ENCODE assay signal across 8 mouse cellular contexts in genomic region chr5:116453401-116453851, GRCm38 (mm10). TPM values are rescaled to one million over a fixed set of nuclear protein-coding genes. Genes with fewer than 3 reads are reported as not detected.
A peak's percentile ranks its signal among the peaks of the same experiment; 100 is the strongest.
DNase-seq lines count a peak whose midpoint lies in the region; ATAC-seq and TF ChIP-seq lines count a peak whose summit lies in the region.

No protein-coding gene starts in this region.

- no peaks in the 10 kb centered on the region for H3K27me3 ChIP-seq in heart, adult 2 months (ENCODE audit: control insufficient read depth, insufficient read depth, low read length)
- no peaks in the 10 kb centered on the region for H3K27me3 ChIP-seq in kidney, adult 2 months (replicated peaks; ENCODE audit: control insufficient read depth, insufficient read depth, low read length)
- H3K27me3 ChIP-seq in liver, embryonic 16.5 days (ENCODE audit: control insufficient read depth, insufficient read depth, low read depth, low read length), result peaks cover 4% of the 10 kb centered on the region; the same call in 1 of the 2 replicates
- H3K27me3 ChIP-seq in neural tube, embryonic 15.5 days (replicated peaks), result no peaks in the 10 kb centered on the region

- no peaks in the 10 kb centered on the region for H3K9me3 ChIP-seq in liver, embryonic 16.5 days (replicated peaks; ENCODE audit: control insufficient read depth, low read length)
- H3K9me3 ChIP-seq in neural tube, embryonic 15.5 days (replicated peaks), result no peaks in the 10 kb centered on the region

- H3K79me2 ChIP-seq in heart, adult 2 months (replicated peaks; ENCODE audit: control insufficient read depth, insufficient read depth, low read length), result no peaks in the 10 kb centered on the region

- H3K27ac ChIP-seq in left cerebral cortex, adult 2 months, result peak overlapping the region; percentile 33
- peak overlapping the region; percentile 72 for H3K27ac ChIP-seq in heart, adult 2 months
- no peak overlapping the region for H3K27ac ChIP-seq in kidney, adult 2 months (ENCODE audit: insufficient read depth, low read depth, low read length)
- H3K27ac ChIP-seq in liver, embryonic 16.5 days (ENCODE audit: low read length), result no peak overlapping the region
- H3K27ac ChIP-seq in neural tube, embryonic 15.5 days (replicated peaks), result no peak overlapping the region

- no peaks in the 10 kb centered on the region for H3K36me3 ChIP-seq in heart, adult 2 months (ENCODE audit: control insufficient read depth, insufficient read depth, low read length)
- no peaks in the 10 kb centered on the region for H3K36me3 ChIP-seq in kidney, adult 2 months (ENCODE audit: control insufficient read depth, insufficient read depth, low read length)
- H3K36me3 ChIP-seq in liver, embryonic 16.5 days (ENCODE audit: control insufficient read depth, insufficient read depth), result no peaks in the 10 kb centered on the region
- H3K36me3 ChIP-seq in neural tube, embryonic 15.5 days, result no peaks in the 10 kb centered on the region

- H3K4me2 ChIP-seq in liver, embryonic 16.5 days (ENCODE audit: low read depth, low read length), result peak overlapping the region; percentile 47
- peak overlapping the region; percentile 46 for H3K4me2 ChIP-seq in neural tube, embryonic 15.5 days

- WGBS in heart, adult 2 months, result 4% methylated on average over 27 of the region's 27 CpGs
- WGBS in kidney, adult 2 months, result 3% methylated on average over 27 of the region's 27 CpGs
- 5% methylated on average over 27 of the region's 27 CpGs for WGBS in liver, embryonic 16.5 days (ENCODE audit: insufficient replicate concordance)
- 7% methylated on average over 27 of the region's 27 CpGs for WGBS in neural tube, embryonic 15.5 days

- no peak for TF ChIP-seq EP300 in heart, adult 2 months (IDR thresholded peaks at IDR 0.05; ENCODE audit: insufficient read depth, low read depth, low read length)

- no peak for ATAC-seq in liver, embryonic 16.5 days (ENCODE audit: low read depth)
- no peak for ATAC-seq in neural tube, embryonic 15.5 days (ENCODE audit: low FRiP score)

- TF ChIP-seq POLR2A in heart, adult 2 months (IDR thresholded peaks at IDR 0.05; ENCODE audit: insufficient read depth, low read depth, low read length), result no peak; the same call in 1 of the 2 replicates
- no peak for TF ChIP-seq POLR2A in kidney, adult 2 months (IDR thresholded peaks at IDR 0.05; ENCODE audit: low read depth, low read length)

- intact Hi-C loops in left cerebral cortex, adult 2 months (cut with DNase I), result no loop called here
- intact Hi-C loops in heart, adult 2 months (cut with DNase I), result no loop called here

- H3K4me1 ChIP-seq in heart, adult 2 months (ENCODE audit: control insufficient read depth, insufficient read depth, low read length), result peaks cover 2% of the 10 kb centered on the region
- H3K4me1 ChIP-seq in kidney, adult 2 months (ENCODE audit: control insufficient read depth, insufficient read depth, low read length), result no peaks in the 10 kb centered on the region
- no peaks in the 10 kb centered on the region for H3K4me1 ChIP-seq in liver, embryonic 16.5 days (ENCODE audit: control insufficient read depth, low read depth, low read length)
- H3K4me1 ChIP-seq in neural tube, embryonic 15.5 days, result peaks cover 15% of the 10 kb centered on the region

- H3K9ac ChIP-seq in heart, adult 2 months (ENCODE audit: low read depth, low read length), result peak overlapping the region; percentile 79
- H3K9ac ChIP-seq in liver, embryonic 16.5 days (ENCODE audit: low read depth, low read length), result 0 out of 2 replicates have a peak overlapping the region, but pooled peaks have one; percentile 28
- no peak overlapping the region for H3K9ac ChIP-seq in neural tube, embryonic 15.5 days (replicated peaks)

- H3K4me3 ChIP-seq in left cerebral cortex, adult 2 months, result peak overlapping the region; percentile 38
- H3K4me3 ChIP-seq in heart, adult 2 months, result peak overlapping the region; percentile 43
- no peak overlapping the region for H3K4me3 ChIP-seq in kidney, adult 2 months (ENCODE audit: insufficient read depth, low read depth, low read length)
- H3K4me3 ChIP-seq in liver, embryonic 16.5 days (ENCODE audit: low read depth, low read length), result peak overlapping the region; percentile 40
- H3K4me3 ChIP-seq in neural tube, embryonic 15.5 days (replicated peaks), result 0 out of 2 replicates have a peak overlapping the region, but pooled peaks have one; percentile 2

- DNase-seq in left cerebral cortex, adult 2 months (ENCODE audit: extremely low spot score in 1 of 2, low spot score in 2 of 2), result peak; percentile 40 to 59
- no peak for DNase-seq in left cerebral cortex, adult 11 months (ENCODE audit: low spot score)
- peak; percentile 80 for DNase-seq in embryo, embryonic 10.5 days (ENCODE audit: low spot score)
- DNase-seq in heart, adult 2 months, result peak; percentile 74 to 80
- peak; percentile 30 for DNase-seq in kidney, adult 2 months
- peak; percentile 34 for DNase-seq in yolk sac, embryonic 10.5 days (ENCODE audit: low spot score)

- TF ChIP-seq CTCF in left cerebral cortex, adult 2 months (IDR thresholded peaks at IDR 0.05), result peak; percentile 59
- peak; percentile 81 for TF ChIP-seq CTCF in heart, adult 2 months (IDR thresholded peaks at IDR 0.05)
- peak; percentile 42; the same call in 1 of the 2 replicates for TF ChIP-seq CTCF in kidney, adult 2 months (conservative IDR thresholded peaks at IDR 0.05; ENCODE audit: insufficient read depth, insufficient read length, low read depth, low read length)

RNA-seq across cellular contexts. Expression of gene Hspb8, which starts 30.8 kb away (rescaled TPM):
- total RNA-seq in left cerebral cortex, adult 2 months (2021), result 10 to 100 TPM; 11.0 to 12.6 TPM
- total RNA-seq in heart, adult 2 months (2021), result 100 to 1,000 TPM; 419 to 483 TPM
- 552 and 677 TPM in 2 replicates for polyA plus RNA-seq in heart, adult 2 months (2012; rRNA removed)
- polyA plus RNA-seq in kidney, adult 2 months (2012; rRNA removed), result 9.8 and 12.8 TPM in 2 replicates
- 2.8 and 3.6 TPM in 2 replicates for polyA plus RNA-seq in liver, embryonic 16.5 days (2015; fragmentation: Nextera tagmentation; extraction: Ambion mirVana)
- polyA plus RNA-seq in neural tube, embryonic 15.5 days (2015; fragmentation: Nextera tagmentation; extraction: Ambion mirVana), result 8.9 and 11.9 TPM in 2 replicates

Comparison
In these comparisons a context has a peak if more than half of its experiments do, and no peak if none do; other contexts are left out.
1. H3K27ac ChIP-seq: peak in left cerebral cortex, adult 2 months (single experiment) and heart, adult 2 months (single experiment); none in kidney, adult 2 months (single experiment), liver, embryonic 16.5 days (single experiment) and neural tube, embryonic 15.5 days (single experiment).
2. RNA of gene Hspb8, which starts 30.8 kb away (polyA plus RNA-seq): 552 to 677 TPM in heart, adult 2 months; 9.8 to 12.8 TPM in kidney, adult 2 months, 8.9 to 11.9 TPM in neural tube, embryonic 15.5 days and 2.8 to 3.6 TPM in liver, embryonic 16.5 days; every median in the first group is over 10 times any median in the second.
3. Peak in every context shown above with its lines, with median percentiles within 50 percentile points of each other: CTCF ChIP-seq.